Mouse (Mus musculus) megakaryocyte, embryonic 14.5 days (primary cell): Measurements from ENCODE around the gene Sgpl1. TPM values are rescaled to one million over a fixed set of nuclear protein-coding genes. Genes with fewer than 3 reads are reported as not detected.

Experiments used
- H3K27me3 ChIP-seq: replicated peaks from 2 replicates; pipeline ENCODE3; 2012; ENCODE audit warnings: inconsistent platforms
- H3K36me3 ChIP-seq: replicated peaks from 2 replicates; pipeline ENCODE3; 2012; ENCODE audit warnings: low read length, inconsistent platforms, mixed read lengths
- H3K4me1 ChIP-seq: 2 replicates; pipeline ENCODE4 v1.6.1; 2012; ENCODE audit warnings: inconsistent platforms
- H3K4me3 ChIP-seq: replicated peaks from 2 replicates; pipeline ENCODE3; 2012; ENCODE audit warnings: moderate library complexity, mild to moderate bottlenecking, inconsistent platforms
- H3K9me3 ChIP-seq: 2 replicates; pipeline ENCODE4 v1.6.1; 2012; ENCODE audit warnings: inconsistent platforms
- FLI1 ChIP-seq: IDR thresholded peaks from 2 replicates; pipeline ENCODE4 v1.6.1; 2012; ENCODE audit warnings: low read length, inconsistent platforms, mixed read lengths
- GATA1 ChIP-seq: IDR thresholded peaks from 3 replicates; pipeline ENCODE4 v1.6.1; 2012; ENCODE audit warnings: mixed read lengths, low read length, inconsistent platforms, borderline replicate concordance
- polyA plus RNA-seq: library from polyadenylated mRNA; stranded (reverse); fragments of >175 nt; gene quantifications from 2 replicates; pipeline ENCODE4 v1.2.3, GENCODE M21; 2012; ENCODE audit warnings: low replicate concordance; ENCODE audit not compliant: insufficient read depth

Sgpl1 gene
- polyA plus RNA-seq, 1 experiment = 3.6 TPM

- Histone ChIP-seq H3K9me3 (no peaks in the 10 kb centered on the region), H3K4me3 (no peak overlapping the region), H3K36me3 (no peaks in the 10 kb centered on the region), H3K4me1 (peaks cover 4% of the 10 kb centered on the region), H3K27me3 (peaks cover 82% of the 10 kb centered on the region)
- no peak for TF ChIP-seq GATA1
- TF ChIP-seq FLI1 = no peak
These were observed 28.1 kb upstream of the Sgpl1 start for GRCm38 (mm10) chr10:61175442-61176204.

DNA sequence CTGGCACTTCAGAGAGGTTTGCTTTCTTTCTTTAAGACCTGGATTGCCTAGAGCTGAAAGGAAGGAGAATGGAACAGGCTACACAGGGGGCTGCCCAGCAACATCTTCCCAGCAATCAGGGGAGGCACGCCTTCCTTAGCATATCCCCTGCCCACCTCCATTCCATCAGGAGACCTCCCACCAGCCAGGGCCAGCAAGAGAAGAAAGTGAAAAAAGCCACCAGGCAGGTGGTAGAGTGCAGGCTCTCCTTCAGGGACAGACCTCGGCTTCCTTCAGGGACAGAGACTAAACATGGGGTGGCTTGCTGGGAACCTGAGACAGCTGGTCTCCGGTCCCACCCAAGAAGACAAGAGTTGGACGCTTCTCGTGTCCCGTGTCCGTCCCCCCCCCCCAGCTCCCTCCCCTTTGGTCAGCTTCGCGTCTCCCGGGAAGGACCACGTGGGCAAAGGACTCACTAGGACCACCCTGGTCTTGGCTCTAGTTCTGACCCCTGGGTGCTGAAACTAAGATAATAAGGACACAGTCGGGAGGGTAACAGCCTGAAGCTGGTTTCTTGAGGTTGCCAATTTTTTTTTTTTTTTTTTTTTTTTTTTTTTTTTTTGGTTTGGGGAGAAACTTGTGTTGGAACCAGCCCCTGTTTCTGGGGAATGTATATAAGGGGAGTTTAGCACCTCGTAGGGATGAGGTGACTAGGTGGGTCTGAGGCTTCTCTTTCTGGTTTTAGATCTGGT is 27.4 kb upstream of the Sgpl1 start:
- Histone ChIP-seq H3K27me3 (peaks cover 78% of the 10 kb centered on the region), H3K4me3 (no peak overlapping the region), H3K4me1 (peaks cover 4% of the 10 kb centered on the region), H3K36me3 (no peaks in the 10 kb centered on the region), H3K9me3 (no peaks in the 10 kb centered on the region)
- TF ChIP-seq GATA1 (no peak), FLI1 (no peak)

- H3K4me3 ChIP-seq = no peak overlapping the region
- H3K36me3 ChIP-seq = no peaks in the 10 kb centered on the region
- TF ChIP-seq GATA1 (no peak), FLI1 (no peak)
- H3K27me3 ChIP-seq = peaks cover 72% of the 10 kb centered on the region
- peaks cover 4% of the 10 kb centered on the region for H3K4me1 ChIP-seq
- no peaks in the 10 kb centered on the region for H3K9me3 ChIP-seq
These were observed 25.0 kb upstream of the Sgpl1 start for GRCm38 (mm10) chr10:61172496-61172895.

DNA sequence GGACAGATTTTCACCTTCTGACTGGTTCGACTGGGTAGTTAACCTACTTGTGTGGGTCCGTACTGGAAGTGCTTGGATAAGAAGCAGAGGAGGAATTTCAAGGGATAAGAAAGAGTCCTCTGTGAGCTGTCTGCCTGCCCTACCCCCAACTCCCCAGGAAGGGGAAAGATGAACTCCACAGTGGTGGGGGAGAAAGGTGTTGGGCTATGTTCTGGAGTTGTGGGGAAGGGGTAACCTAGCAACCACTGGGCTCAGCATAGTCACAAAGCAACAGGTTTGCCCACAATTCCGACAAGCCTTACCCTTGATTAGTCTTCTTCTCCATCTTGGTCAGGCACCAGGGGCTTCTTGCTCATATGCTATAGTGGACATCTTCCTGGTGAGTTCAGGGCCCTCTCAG is 24.2 kb upstream of the Sgpl1 start, which contains the start of gene Tbata:
Gene Tbata, plus strand, starts transcription at position 301 of the 400 bp plus-strand sequence.
- H3K4me1 ChIP-seq = peaks cover 4% of the 10 kb centered on the region
- H3K4me3 ChIP-seq = no peak within 1 kb of the TSS
- no peaks in the 10 kb centered on the region for H3K9me3 ChIP-seq
- no peaks in the 10 kb centered on the region for H3K36me3 ChIP-seq
- H3K27me3 ChIP-seq = peaks cover 70% of the 10 kb centered on the region
- TF ChIP-seq GATA1 = no peak
- TF ChIP-seq FLI1 = no peak

- Histone ChIP-seq H3K4me3 (no peak overlapping the region), H3K27me3 (peaks cover 43% of the 10 kb centered on the region), H3K4me1 (no peaks in the 10 kb centered on the region), H3K9me3 (no peaks in the 10 kb centered on the region), H3K36me3 (no peaks in the 10 kb centered on the region)
- no peak for TF ChIP-seq GATA1
- no peak for TF ChIP-seq FLI1
These were observed 20.9 kb upstream of the Sgpl1 start for GRCm38 (mm10) chr10:61168393-61168792.

GRCm38 (mm10) chr10:61167333-61168096 is 20.0 kb upstream of the Sgpl1 start:
- no peaks in the 10 kb centered on the region for H3K9me3 ChIP-seq
- no peak overlapping the region for H3K4me3 ChIP-seq
- no peak for TF ChIP-seq GATA1
- no peak for TF ChIP-seq FLI1
- peaks cover 36% of the 10 kb centered on the region for H3K27me3 ChIP-seq
- no peaks in the 10 kb centered on the region for H3K4me1 ChIP-seq
- no peaks in the 10 kb centered on the region for H3K36me3 ChIP-seq

DNA sequence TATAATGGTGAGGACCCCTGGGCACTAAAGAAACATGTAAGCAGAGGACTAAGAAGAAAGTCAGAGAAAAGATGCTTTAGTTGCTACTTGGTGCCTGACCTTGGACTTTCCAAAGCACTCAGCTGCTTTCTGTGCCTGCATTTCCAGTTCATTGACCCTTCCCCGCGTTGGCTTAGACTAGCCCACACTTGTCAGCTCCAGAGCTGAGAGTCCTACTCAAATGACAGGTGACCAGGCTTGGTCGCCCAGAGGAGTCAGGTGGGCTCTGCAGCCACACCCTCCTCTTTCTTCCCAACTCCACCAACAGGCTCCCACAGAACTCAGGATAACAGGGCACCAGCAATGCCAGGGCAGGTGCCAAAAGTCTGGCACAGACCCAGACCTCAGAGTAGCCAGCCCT is 14.9 kb upstream of the Sgpl1 start:
- TF ChIP-seq FLI1 = no peak
- no peak for TF ChIP-seq GATA1
- no peak overlapping the region for H3K4me3 ChIP-seq
- H3K36me3 ChIP-seq = no peaks in the 10 kb centered on the region
- no peaks in the 10 kb centered on the region for H3K4me1 ChIP-seq
- H3K9me3 ChIP-seq = peaks cover under 1% of the 10 kb centered on the region; the same call in 1 of the 2 replicates
- peaks cover 23% of the 10 kb centered on the region for H3K27me3 ChIP-seq

DNA sequence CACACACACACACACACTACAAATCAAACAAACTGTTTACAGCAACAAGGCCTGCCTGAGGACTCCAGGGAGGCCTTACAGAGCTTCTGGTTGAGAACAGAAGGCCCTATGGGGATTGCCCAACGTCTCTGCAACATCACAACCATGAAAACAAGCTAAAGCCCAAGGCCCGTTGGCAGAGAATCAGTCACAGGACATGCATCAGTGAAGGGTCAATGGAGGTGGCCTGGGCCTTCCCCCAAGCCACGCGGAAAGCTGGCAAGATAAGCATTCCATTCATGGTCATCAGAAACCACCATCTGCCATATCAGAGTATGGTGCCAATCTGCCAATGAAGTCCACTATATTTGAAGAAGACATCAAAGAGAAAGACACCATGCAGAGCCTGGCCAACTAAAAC is 13.2 kb upstream of the Sgpl1 start:
- TF ChIP-seq FLI1 = no peak
- TF ChIP-seq GATA1 = no peak

DNA sequence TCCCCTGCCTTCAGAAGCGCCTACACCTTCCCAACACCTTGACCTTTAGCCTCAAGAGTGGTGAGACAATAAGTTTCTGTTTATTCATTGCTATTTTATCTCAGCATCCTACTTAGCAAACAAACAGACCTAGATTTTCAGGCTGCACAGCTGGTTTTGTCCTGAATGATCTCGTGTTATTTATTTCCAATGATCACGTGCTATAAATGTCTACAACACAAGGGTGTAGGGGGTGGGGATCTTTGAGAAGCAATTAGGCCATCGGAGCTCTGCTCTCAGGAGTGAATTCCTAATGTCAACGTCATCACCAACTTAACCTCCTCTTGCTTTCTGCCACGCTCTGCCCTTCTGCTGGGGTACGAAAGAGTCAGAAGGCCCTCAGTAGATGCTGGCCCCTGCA is 12.6 kb upstream of the Sgpl1 start:
- H3K4me1 ChIP-seq = no peaks in the 10 kb centered on the region
- H3K9me3 ChIP-seq = peaks cover 11% of the 10 kb centered on the region
- H3K27me3 ChIP-seq = peaks cover 22% of the 10 kb centered on the region
- no peaks in the 10 kb centered on the region for H3K36me3 ChIP-seq
- no peak overlapping the region for H3K4me3 ChIP-seq
- TF ChIP-seq GATA1 = no peak
- TF ChIP-seq FLI1 = no peak

More for the DNA sequence above, 13.2 kb upstream of the Sgpl1 start:
- Histone ChIP-seq H3K27me3 (peaks cover 19% of the 10 kb centered on the region), H3K4me3 (no peak overlapping the region), H3K9me3 (peaks cover 11% of the 10 kb centered on the region), H3K4me1 (no peaks in the 10 kb centered on the region), H3K36me3 (no peaks in the 10 kb centered on the region)
